Mouse (Mus musculus) limb, embryonic 12.5 days (tissue): ENCODE measurements around the gene Tmem262. TPM values are rescaled to one million over a fixed set of nuclear protein-coding genes. Genes with fewer than 3 reads are reported as not detected.

Experiments used
- ATAC-seq: fragments of 200-750 bp; cut with Nextera tagmentation; 2 replicates; pipeline ENCODE4 v1.8.0; 2017; ENCODE audit warnings: low read depth, moderate TSS enrichment; ENCODE audit not compliant: insufficient number of reproducible peaks, insufficient read depth, low FRiP score, low TSS enrichment
- H3K27ac ChIP-seq: fragments of 300-500 bp; sonication (generic); 2 replicates; pipeline ENCODE4 v1.5.1; 2016; ENCODE audit warnings: mild to moderate bottlenecking, moderate library complexity
- H3K27me3 ChIP-seq: fragments of 300-500 bp; sonication (generic); 2 replicates; pipeline ENCODE4 v1.6.1; 2016; ENCODE audit warnings: mild to moderate bottlenecking, moderate library complexity
- H3K36me3 ChIP-seq: fragments of 300-500 bp; sonication (generic); 2 replicates; pipeline ENCODE4 v1.6.1; 2016; ENCODE audit warnings: mild to moderate bottlenecking, moderate library complexity
- H3K4me1 ChIP-seq: fragments of 300-500 bp; sonication (generic); replicated peaks from 2 replicates; pipeline ENCODE4 v1.6.1; 2016
- H3K4me2 ChIP-seq: fragments of 300-500 bp; sonication (generic); 2 replicates; pipeline ENCODE4 v1.6.1; 2016; ENCODE audit warnings: mild to moderate bottlenecking, moderate library complexity
- H3K4me3 ChIP-seq: fragments of 300-500 bp; sonication (generic); replicated peaks from 2 replicates; pipeline ENCODE4 v1.5.1; 2016; ENCODE audit warnings: mild to moderate bottlenecking
- H3K9ac ChIP-seq: fragments of 300-500 bp; sonication (generic); replicated peaks from 2 replicates; pipeline ENCODE4 v1.6.1; 2016; ENCODE audit warnings: mild to moderate bottlenecking, moderate library complexity
- H3K9me3 ChIP-seq: fragments of 300-500 bp; sonication (generic); 2 replicates; pipeline ENCODE4 v1.6.1; 2016; ENCODE audit warnings: mild to moderate bottlenecking, moderate library complexity
- WGBS: fragments of 180-500 bp; shearing (Covaris S2); methylation state at CpG from one replicate; pipeline ENCODE4 v1.1.7; 2016; 5-methylcytosine and 5-hydroxymethylcytosine counted together
- polyA plus RNA-seq: library from polyadenylated mRNA; unstranded; fragments of >200 nt; fragmentation: Nextera tagmentation; extraction: Ambion mirVana; gene quantifications from 2 replicates; pipeline ENCODE4 v1.2.1, GENCODE M21; 2016

Gene Tmem262
- polyA plus RNA-seq, 1 experiment from 2014 or later = not detected

GRCm38 (mm10) chr19:6104476-6104875 is 24.6 kb downstream of the Tmem262 start:
- Histone ChIP-seq H3K4me1 (no peaks in the 10 kb centered on the region), H3K4me2 (no peak overlapping the region), H3K9ac (no peak overlapping the region), H3K4me3 (no peak overlapping the region), H3K27ac (no peak overlapping the region), H3K9me3 (no peaks in the 10 kb centered on the region), H3K36me3 (peaks cover 6% of the 10 kb centered on the region; the same call in 1 of the 2 replicates), H3K27me3 (no peaks in the 10 kb centered on the region)
- no peak for ATAC-seq
- WGBS = 77% methylated on average over 4 of the region's 4 CpGs

DNA sequence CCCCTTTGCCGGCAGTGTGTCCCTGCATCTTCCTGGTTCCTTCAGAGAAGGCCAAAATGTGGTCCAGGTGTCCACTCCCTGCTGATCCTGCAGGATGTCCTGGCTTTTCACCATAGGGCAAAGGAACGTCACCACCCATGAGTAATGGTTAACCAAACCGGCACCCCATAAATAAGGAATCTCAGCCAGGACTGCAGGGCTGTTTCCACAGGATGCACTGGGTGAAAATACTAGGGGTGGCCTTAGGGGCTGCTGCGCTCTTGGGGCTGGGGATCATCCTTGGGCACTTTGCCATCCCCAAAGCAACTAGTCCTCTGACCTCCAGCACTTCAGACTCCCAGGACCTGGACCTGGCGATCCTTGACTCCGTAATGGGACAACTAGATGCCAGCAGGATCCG is 25.8 kb downstream of the Tmem262 start, which contains the start of gene Naaladl1:
Naaladl1 (plus strand) TSS at position 197 of the 400 bp plus-strand sequence.
- Histone ChIP-seq H3K27me3 (no peaks in the 10 kb centered on the region), H3K4me1 (no peaks in the 10 kb centered on the region), H3K9me3 (no peaks in the 10 kb centered on the region), H3K9ac (no peak within 1 kb of the TSS), H3K4me2 (no peak within 1 kb of the TSS), H3K4me3 (no peak within 1 kb of the TSS), H3K36me3 (no peaks in the 10 kb centered on the region; the same call in 1 of the 2 replicates), H3K27ac (no peak within 1 kb of the TSS)
- WGBS = 80% methylated on average over 7 of the region's 7 CpGs
- no peak for ATAC-seq

DNA sequence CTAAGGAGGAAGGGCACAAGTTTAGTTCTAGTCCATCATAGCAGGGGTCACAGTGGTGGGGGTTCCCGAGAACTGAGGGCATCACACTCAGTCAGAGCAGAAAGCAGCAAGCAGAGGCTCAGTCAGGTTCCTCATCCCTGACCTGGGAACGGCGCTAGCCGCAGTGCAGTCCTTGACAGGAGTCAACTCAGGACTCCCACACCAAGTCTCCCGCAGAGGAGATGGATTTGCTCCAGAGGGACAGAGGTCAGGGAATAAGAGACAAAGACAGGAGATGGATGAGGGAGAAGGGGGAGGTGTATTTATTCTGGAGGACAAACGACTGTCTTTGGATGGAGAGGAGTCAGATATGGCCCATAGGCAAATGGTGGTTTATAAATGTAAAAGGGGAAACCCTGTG is 33.3 kb downstream of the Tmem262 start:
- H3K4me2 ChIP-seq = no peak overlapping the region
- no peak overlapping the region for H3K4me3 ChIP-seq
- no peaks in the 10 kb centered on the region for H3K27me3 ChIP-seq
- no peak for ATAC-seq
- WGBS = 69% methylated on average over 6 of the region's 6 CpGs
- no peak overlapping the region for H3K27ac ChIP-seq
- H3K9me3 ChIP-seq = no peaks in the 10 kb centered on the region
- H3K36me3 ChIP-seq = peaks cover 44% of the 10 kb centered on the region
- no peak overlapping the region for H3K9ac ChIP-seq
- H3K4me1 ChIP-seq = peaks cover 11% of the 10 kb centered on the region

- no peaks in the 10 kb centered on the region for H3K9me3 ChIP-seq
- peaks cover 21% of the 10 kb centered on the region for H3K4me1 ChIP-seq
- H3K4me3 ChIP-seq = no peak overlapping the region
- no peak overlapping the region; the same call in 1 of the 2 replicates for H3K4me2 ChIP-seq
- no peak overlapping the region for H3K27ac ChIP-seq
- peaks cover 54% of the 10 kb centered on the region for H3K36me3 ChIP-seq
- WGBS = 90% methylated on average over 15 of the region's 15 CpGs
- no peak for ATAC-seq
- 0 out of 2 replicates have a peak overlapping the region, but pooled peaks have one; percentile 18 for H3K9ac ChIP-seq
- H3K27me3 ChIP-seq = no peaks in the 10 kb centered on the region
These were observed 36.4 kb downstream of the Tmem262 start for GRCm38 (mm10) chr19:6116113-6116850.

DNA sequence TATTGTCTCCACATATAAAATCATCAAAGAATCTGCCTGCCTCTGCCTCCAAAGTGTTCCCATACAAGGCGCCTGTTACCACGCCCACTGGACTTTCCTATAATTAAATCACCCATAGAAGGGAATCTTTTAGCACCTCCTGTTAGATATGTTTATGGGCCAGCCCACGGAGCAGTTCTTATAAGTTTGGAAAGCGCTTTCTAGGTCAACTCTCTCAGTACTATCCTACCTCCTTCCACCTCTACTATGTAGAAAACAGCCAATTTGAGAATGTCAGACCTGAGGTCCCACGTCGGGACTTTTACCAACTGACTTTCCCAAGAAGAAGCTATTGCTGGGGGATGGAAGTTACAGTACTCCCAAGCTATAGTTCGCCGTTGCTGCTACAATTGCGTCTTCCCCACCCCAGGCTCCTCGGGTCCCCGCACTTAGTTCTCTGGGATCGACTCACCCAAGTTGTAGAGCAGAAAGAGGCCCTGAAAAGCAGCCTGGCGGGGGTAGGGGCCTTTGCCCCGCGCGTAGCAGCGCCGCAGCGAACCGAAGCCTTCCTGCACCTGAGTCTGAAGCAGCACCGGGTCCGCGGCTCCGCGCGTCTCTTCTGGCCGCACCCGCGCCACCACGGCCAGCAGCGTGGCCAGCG is 37.6 kb downstream of the Tmem262 start:
- Histone ChIP-seq H3K4me3 (peak overlapping the region; percentile 91), H3K4me1 (peaks cover 29% of the 10 kb centered on the region), H3K27ac (peak overlapping the region; percentile 97), H3K9me3 (no peaks in the 10 kb centered on the region), H3K4me2 (peak overlapping the region; percentile 88), H3K9ac (peak overlapping the region; percentile 88), H3K27me3 (no peaks in the 10 kb centered on the region), H3K36me3 (peaks cover 57% of the 10 kb centered on the region)
- ATAC-seq = no peak
- 4% methylated on average over 32 of the region's 32 CpGs for WGBS

DNA sequence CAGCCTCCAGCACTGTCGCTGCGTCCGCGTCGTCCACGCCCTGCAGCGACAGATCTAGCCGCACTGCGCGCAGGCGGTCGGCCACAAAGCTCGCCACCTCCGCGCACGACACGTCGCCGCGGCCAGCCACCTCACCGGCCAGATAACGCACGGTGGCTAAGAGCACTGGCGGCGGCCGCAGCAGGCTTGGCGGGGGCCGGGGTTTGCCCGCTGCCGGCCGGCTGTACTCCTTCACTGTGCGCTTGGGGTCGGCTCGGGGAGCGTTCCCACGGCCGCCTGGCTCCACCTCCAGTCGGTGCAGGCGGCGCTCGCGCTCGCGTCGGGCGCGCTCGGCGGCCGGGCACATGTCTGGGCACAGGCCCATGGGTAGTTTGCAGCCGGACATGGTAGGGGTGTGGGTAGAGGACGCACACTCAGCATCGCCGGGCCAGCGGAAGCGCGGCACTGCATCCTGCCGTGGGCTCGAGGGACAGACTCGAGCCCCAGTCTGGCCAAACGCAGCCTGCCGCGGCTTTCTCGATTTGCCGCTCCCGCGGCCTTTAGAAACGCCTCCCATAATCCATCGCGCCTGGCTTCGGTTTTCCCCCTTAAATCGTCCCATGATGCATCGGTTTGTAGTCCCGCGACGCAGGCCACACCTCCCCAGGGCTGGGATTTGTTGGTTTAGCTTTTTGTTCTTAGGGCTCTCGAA is 38.3 kb downstream of the Tmem262 start, which contains the start of gene Sac3d1:
Sac3d1 (minus strand) TSS at position 665 of the 691 bp plus-strand sequence.
- peak within 1 kb of the TSS; percentile 88 for H3K4me2 ChIP-seq
- peaks cover 51% of the 10 kb centered on the region for H3K36me3 ChIP-seq
- H3K9me3 ChIP-seq = no peaks in the 10 kb centered on the region
- H3K9ac ChIP-seq = peak within 1 kb of the TSS; percentile 88
- peak; percentile 72 for ATAC-seq
- peak within 1 kb of the TSS; percentile 91 for H3K4me3 ChIP-seq
- H3K4me1 ChIP-seq = peaks cover 29% of the 10 kb centered on the region
- H3K27me3 ChIP-seq = no peaks in the 10 kb centered on the region
- peak within 1 kb of the TSS; percentile 97 for H3K27ac ChIP-seq
- WGBS = under 1% methylated on average over 77 of the region's 77 CpGs

DNA sequence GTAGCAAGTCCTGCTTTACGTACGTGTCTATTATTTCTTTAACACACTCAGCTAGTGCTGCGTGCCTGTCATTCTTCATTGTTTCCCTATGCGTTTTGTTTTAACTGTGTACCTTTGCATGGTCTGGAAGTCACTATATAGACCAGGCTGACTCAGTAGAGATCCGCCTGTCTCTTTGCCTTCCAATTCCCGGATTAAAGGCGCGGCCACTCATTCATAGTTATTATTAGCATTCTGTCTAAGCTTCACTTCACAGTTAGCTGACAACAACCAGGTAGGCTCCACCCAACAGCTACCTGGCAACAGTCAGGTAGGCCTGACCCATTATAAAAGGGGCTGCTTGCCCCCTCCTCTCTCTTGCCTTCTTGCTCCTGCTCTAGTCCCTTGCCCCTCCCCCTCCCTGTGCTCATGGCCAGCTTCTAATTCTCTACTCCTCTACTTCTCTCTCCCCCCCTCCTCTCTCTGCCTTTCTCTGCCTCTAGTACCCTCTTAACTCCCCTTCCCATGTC is 38.9 kb downstream of the Tmem262 start:
- Histone ChIP-seq H3K9me3 (no peaks in the 10 kb centered on the region), H3K9ac (peak overlapping the region; percentile 88), H3K27me3 (no peaks in the 10 kb centered on the region), H3K4me2 (peak overlapping the region; percentile 88), H3K36me3 (peaks cover 49% of the 10 kb centered on the region), H3K4me3 (peak overlapping the region; percentile 91), H3K4me1 (peaks cover 29% of the 10 kb centered on the region), H3K27ac (peak overlapping the region; percentile 97)
- 4% methylated on average over 8 of the region's 8 CpGs for WGBS
- ATAC-seq = peak; percentile 12; the same call in 1 of the 2 replicates

DNA sequence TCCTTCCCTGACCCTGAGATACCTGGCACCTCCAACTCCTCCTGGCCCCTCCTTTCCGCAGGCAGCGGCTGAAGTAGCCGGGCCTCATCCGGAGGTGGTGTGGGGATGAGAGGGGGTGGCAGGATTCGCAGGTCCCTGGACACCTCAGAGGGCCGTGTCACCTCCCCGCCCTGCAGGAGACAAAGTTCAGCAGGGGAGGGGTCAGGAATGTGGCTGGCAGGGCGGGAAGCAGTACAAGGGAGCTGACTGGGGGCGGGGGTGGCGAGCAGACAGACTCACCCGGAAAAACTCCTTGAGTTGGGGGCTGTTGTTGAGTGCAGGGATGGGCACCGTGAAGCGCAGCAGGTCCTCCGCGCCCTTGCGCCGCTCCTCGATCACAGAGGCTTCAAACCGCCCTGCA is 41.9 kb downstream of the Tmem262 start:
- no peaks in the 10 kb centered on the region for H3K27me3 ChIP-seq
- H3K4me3 ChIP-seq = no peak overlapping the region
- no peak for ATAC-seq
- peaks cover 21% of the 10 kb centered on the region; the same call in 1 of the 2 replicates for H3K36me3 ChIP-seq
- peaks cover 25% of the 10 kb centered on the region for H3K4me1 ChIP-seq
- 21% methylated on average over 19 of the region's 19 CpGs for WGBS
- H3K4me2 ChIP-seq = no peak overlapping the region
- no peaks in the 10 kb centered on the region for H3K9me3 ChIP-seq
- H3K27ac ChIP-seq = no peak overlapping the region
- peak overlapping the region; percentile 42; the same call in 1 of the 2 replicates for H3K9ac ChIP-seq

GRCm38 (mm10) chr19:6123330-6123729 is 43.5 kb downstream of the Tmem262 start:
- Histone ChIP-seq H3K27ac (no peak overlapping the region), H3K4me3 (no peak overlapping the region), H3K27me3 (no peaks in the 10 kb centered on the region), H3K9me3 (no peaks in the 10 kb centered on the region), H3K4me2 (no peak overlapping the region), H3K36me3 (peaks cover 21% of the 10 kb centered on the region; the same call in 1 of the 2 replicates), H3K9ac (no peak overlapping the region), H3K4me1 (peaks cover 18% of the 10 kb centered on the region)
- 65% methylated on average over 8 of the region's 8 CpGs for WGBS
- no peak for ATAC-seq

DNA sequence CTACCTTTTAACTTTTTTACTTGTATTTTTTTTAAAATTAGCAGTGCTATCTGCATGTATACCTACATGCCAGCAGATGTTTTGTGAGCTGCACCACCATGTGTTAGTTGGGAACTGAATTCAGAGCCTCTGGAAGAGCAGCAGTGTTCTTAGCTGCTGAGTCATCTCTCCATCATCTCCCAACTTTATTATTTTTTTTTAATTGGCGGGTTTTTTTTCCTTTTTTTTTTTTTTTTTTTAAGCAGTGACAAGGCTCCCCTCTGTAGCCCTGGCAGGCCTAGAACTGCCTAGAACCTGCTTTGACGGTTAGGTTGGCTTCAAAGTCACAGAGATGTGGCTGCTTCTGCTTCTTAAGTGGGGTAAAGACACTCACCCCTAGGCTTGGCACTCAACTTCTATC is 45.1 kb downstream of the Tmem262 start:
- H3K27me3 ChIP-seq = no peaks in the 10 kb centered on the region
- H3K4me1 ChIP-seq = peaks cover 10% of the 10 kb centered on the region; the same call in 1 of the 2 replicates
- 83% methylated on average over 2 of the region's 2 CpGs for WGBS
- no peaks in the 10 kb centered on the region for H3K9me3 ChIP-seq
- no peak overlapping the region for H3K27ac ChIP-seq
- no peak for ATAC-seq
- H3K4me3 ChIP-seq = no peak overlapping the region
- peaks cover 21% of the 10 kb centered on the region; the same call in 1 of the 2 replicates for H3K36me3 ChIP-seq
- H3K9ac ChIP-seq = no peak overlapping the region
- H3K4me2 ChIP-seq = no peak overlapping the region

GRCm38 (mm10) chr19:6126289-6126688 is 46.5 kb downstream of the Tmem262 start:
- H3K9me3 ChIP-seq = no peaks in the 10 kb centered on the region
- peaks cover 10% of the 10 kb centered on the region; the same call in 1 of the 2 replicates for H3K4me1 ChIP-seq
- H3K4me3 ChIP-seq = no peak overlapping the region
- WGBS = 22% methylated on average over 4 of the region's 4 CpGs
- peaks cover 10% of the 10 kb centered on the region; the same call in 1 of the 2 replicates for H3K36me3 ChIP-seq
- no peak for ATAC-seq
- no peak overlapping the region for H3K4me2 ChIP-seq
- no peak overlapping the region for H3K27ac ChIP-seq
- H3K27me3 ChIP-seq = no peaks in the 10 kb centered on the region
- no peak overlapping the region for H3K9ac ChIP-seq
